Mouse (Mus musculus) ES-E14 (cell line): ENCODE data around the gene Grin2d. TPM values are rescaled to one million over a fixed set of nuclear protein-coding genes. Genes with fewer than 3 reads are reported as not detected.

Experiments used
- DNase-seq: peaks from one replicate; pipeline ENCODE4 v3.0.0-alpha.2; 2013; ENCODE audit warnings: low read depth, low spot score
- H3K27ac ChIP-seq: 2 replicates; pipeline ENCODE4 v1.5.1; 2012; ENCODE audit warnings: low read depth, mild to moderate bottlenecking, low read length, moderate library complexity, mixed read lengths; ENCODE audit not compliant: poor library complexity, insufficient read depth, severe bottlenecking
- H3K36me3 ChIP-seq: 2 replicates; pipeline ENCODE4 v1.6.1; 2012; ENCODE audit warnings: mild to moderate bottlenecking, low read length, moderate library complexity, mixed read lengths; ENCODE audit not compliant: control insufficient read depth, poor library complexity, insufficient read depth, severe bottlenecking
- H3K4me1 ChIP-seq, 2 experiments: fragments of 150-350 bp in 1 of 2; sonication (generic) in 1 of 2; 2 replicates each; pipeline ENCODE4 v1.6.1; 2012; ENCODE audit warnings: low read length in 2 of 2, mild to moderate bottlenecking in 1 of 2, mixed read lengths in 1 of 2; ENCODE audit not compliant: control insufficient read depth in 2 of 2, insufficient read depth in 2 of 2, poor library complexity in 1 of 2
- H3K4me3 ChIP-seq, 2 experiments: fragments of 150-350 bp in 1 of 2; sonication (generic) in 1 of 2; 2 replicates each; pipeline ENCODE4 v1.5.1; 2012; ENCODE audit warnings: low read length in 2 of 2, low read depth in 1 of 2, mild to moderate bottlenecking in 1 of 2, mixed read lengths in 1 of 2; ENCODE audit not compliant: insufficient read depth in 1 of 2, poor library complexity in 1 of 2, severe bottlenecking in 1 of 2
- H3K9ac ChIP-seq: 2 replicates; pipeline ENCODE4 v1.6.1; 2012; ENCODE audit warnings: low read depth, mild to moderate bottlenecking, low read length, mixed read lengths; ENCODE audit not compliant: poor library complexity, insufficient read depth, severe bottlenecking
- H3K9me3 ChIP-seq: fragments of 150-350 bp; sonication (generic); 2 replicates; pipeline ENCODE4 v1.6.1; 2012; ENCODE audit warnings: low read depth, mild to moderate bottlenecking, low read length; ENCODE audit not compliant: control insufficient read depth, insufficient read depth
- CHD2 ChIP-seq: IDR thresholded peaks from 2 replicates; pipeline ENCODE4 v1.6.1; 2014; ENCODE audit warnings: mild to moderate bottlenecking, low read depth, low read length, inconsistent platforms
- HCFC1 ChIP-seq: IDR thresholded peaks from 2 replicates; pipeline ENCODE4 v1.6.1; 2012; ENCODE audit warnings: low read length, inconsistent platforms, borderline replicate concordance; ENCODE audit not compliant: insufficient read depth
- MAFK ChIP-seq: IDR thresholded peaks from 2 replicates; pipeline ENCODE4 v1.6.1; 2014; ENCODE audit warnings: mild to moderate bottlenecking, low read depth, low read length, inconsistent platforms; ENCODE audit not compliant: insufficient read depth
- ZC3H11A ChIP-seq: IDR thresholded peaks from 2 replicates; pipeline ENCODE4 v1.6.1; 2012; ENCODE audit warnings: low read depth, mild to moderate bottlenecking, inconsistent platforms, low read length, borderline replicate concordance
- ZNF384 ChIP-seq: IDR thresholded peaks from 2 replicates; pipeline ENCODE4 v1.6.1; 2012; ENCODE audit warnings: low read depth, low read length, inconsistent platforms
- in situ Hi-C, 2 experiments: fragments of 600-800 bp; cut with MboI; formaldehyde crosslinking; loops; one replicate each; pipeline ENCODE4 v1.15.1; 2025; ENCODE audit warnings: low sequenced_read_pairs in 2 of 2, inconsistent platforms in 1 of 2; ENCODE audit not compliant: unreplicated experiment in 2 of 2
- total RNA-seq: library from RNA; depleted of rRNA; stranded (reverse); fragments of 300-350 nt; gene quantifications from 2 replicates; pipeline ENCODE4 v1.2.3, GENCODE M21; 2012

Grin2d gene
- total RNA-seq, 1 experiment: 0.67 TPM

DNA sequence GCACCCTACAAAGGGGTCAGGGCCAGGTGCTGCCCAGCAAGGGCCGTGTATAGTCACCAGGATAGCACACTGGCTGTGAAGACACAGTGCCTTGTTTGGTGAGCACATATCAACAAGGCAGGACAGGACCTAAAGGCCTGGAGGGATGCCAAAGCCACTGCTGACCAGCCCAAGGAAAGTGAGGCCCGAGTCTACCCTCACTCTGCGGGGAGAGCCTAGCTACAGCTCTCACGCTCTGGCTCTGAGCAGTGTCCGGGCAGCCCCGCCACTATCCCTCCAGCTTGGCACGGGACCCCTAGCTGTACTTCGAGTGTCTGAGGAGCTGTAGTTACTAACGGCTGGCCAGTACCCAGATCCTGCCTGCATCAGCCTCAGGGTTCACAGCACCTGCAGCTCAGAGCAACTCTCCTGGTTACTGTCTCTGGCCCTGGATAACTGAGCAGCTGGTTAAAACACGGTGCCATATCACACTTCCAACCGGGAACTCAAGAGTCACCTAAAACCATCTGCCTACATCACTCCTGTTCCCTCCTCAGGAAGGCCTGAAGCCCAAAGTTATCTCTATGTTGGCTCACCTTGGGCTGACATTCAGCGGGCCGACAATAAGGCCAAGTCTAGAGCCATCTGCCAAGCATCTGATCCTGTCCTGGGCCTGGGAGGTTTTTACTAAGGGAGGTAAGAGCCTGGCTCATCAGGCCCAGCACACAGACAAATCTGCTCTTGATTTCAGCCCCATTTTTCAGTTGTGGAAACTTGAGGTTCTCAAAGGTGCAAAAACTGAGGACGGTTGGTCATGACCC, 68.7 kb downstream of the Grin2d start:
- Histone ChIP-seq H3K4me3 (no peak overlapping the region), H3K27ac (no peak overlapping the region), H3K36me3 (peaks cover 57% of the 10 kb centered on the region), H3K4me1 (peaks cover 2 to 22% of the 10 kb centered on the region in 2 experiments; a peak in 1 of 4 replicates), H3K9ac (no peak overlapping the region), H3K9me3 (no peaks in the 10 kb centered on the region)
- TF ChIP-seq ZC3H11A: no peak
- no peak for TF ChIP-seq MAFK
- TF ChIP-seq ZNF384: no peak
- TF ChIP-seq CHD2: no peak
- TF ChIP-seq HCFC1: no peak
- in situ Hi-C loops: loop anchor here in 1 of 2 experiments (10.0 kb wide), 1 partner anchor 75 kb away; no protein-coding TSS in a partner anchor
- no peak for DNase-seq

GRCm38 (mm10) chr7:45808471-45808870, 69.7 kb downstream of the Grin2d start:
- TF ChIP-seq HCFC1: no peak
- TF ChIP-seq ZNF384: no peak
- no peak for TF ChIP-seq ZC3H11A
- TF ChIP-seq CHD2: no peak
- TF ChIP-seq MAFK: no peak
- no peak overlapping the region for H3K9ac ChIP-seq
- no peak overlapping the region for H3K4me3 ChIP-seq
- in situ Hi-C loops: loop anchor here in 1 of 2 experiments (10.0 kb wide), 1 partner anchor 74 kb away; no protein-coding TSS in a partner anchor
- peaks cover 57% of the 10 kb centered on the region for H3K36me3 ChIP-seq
- H3K9me3 ChIP-seq: no peaks in the 10 kb centered on the region
- DNase-seq: no peak
- H3K4me1 ChIP-seq: peaks cover 2 to 22% of the 10 kb centered on the region in 2 experiments; a peak in 1 of 4 replicates
- no peak overlapping the region for H3K27ac ChIP-seq

DNA sequence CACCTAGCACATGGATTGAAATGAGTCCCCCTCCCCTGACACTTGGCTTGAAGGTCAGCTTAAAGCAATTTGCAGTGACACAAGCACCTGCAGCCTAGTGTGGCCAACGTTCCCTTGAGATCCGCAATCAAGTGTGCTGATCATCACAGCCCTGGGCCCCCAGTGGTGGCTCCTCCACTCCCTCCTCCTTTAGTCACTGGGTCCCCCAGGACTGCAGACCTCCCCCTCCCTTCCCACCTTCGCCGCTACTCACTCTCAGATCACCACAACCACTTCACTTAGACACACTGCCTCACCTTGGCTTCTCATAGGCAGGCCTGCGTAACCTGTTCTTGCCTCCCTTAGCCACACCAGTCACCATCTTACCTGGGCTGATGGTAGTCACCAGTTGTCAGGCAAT, 72.2 kb downstream of the Grin2d start:
- no peak overlapping the region for H3K9ac ChIP-seq
- no peaks in the 10 kb centered on the region for H3K9me3 ChIP-seq
- H3K27ac ChIP-seq: no peak overlapping the region
- in situ Hi-C loops: loop anchor here in 1 of 2 experiments (10.0 kb wide), 1 partner anchor 71 kb away; no protein-coding TSS in a partner anchor
- no peak overlapping the region for H3K4me3 ChIP-seq
- DNase-seq: no peak
- peaks cover 0 to 20% of the 10 kb centered on the region in 2 experiments; a peak in 1 of 4 replicates for H3K4me1 ChIP-seq
- peaks cover 40% of the 10 kb centered on the region for H3K36me3 ChIP-seq
- TF ChIP-seq ZC3H11A: no peak
- TF ChIP-seq HCFC1: no peak
- no peak for TF ChIP-seq MAFK
- no peak for TF ChIP-seq CHD2

GRCm38 (mm10) chr7:45802551-45802950, 75.6 kb downstream of the Grin2d start:
- no peak overlapping the region for H3K27ac ChIP-seq
- no peaks in the 10 kb centered on the region for H3K9me3 ChIP-seq
- in situ Hi-C loops: loop anchor here in 1 of 2 experiments (10.0 kb wide), 1 partner anchor 68 kb away; no protein-coding TSS in a partner anchor
- TF ChIP-seq ZC3H11A (no peak), MAFK (no peak)
- H3K36me3 ChIP-seq: peaks cover 9% of the 10 kb centered on the region
- no peak overlapping the region for H3K9ac ChIP-seq
- DNase-seq: no peak
- no peak overlapping the region for H3K4me3 ChIP-seq
- peaks cover 6 to 26% of the 10 kb centered on the region in 2 experiments; a peak in 2 of 4 replicates for H3K4me1 ChIP-seq
